Mouse (Mus musculus) effector memory CD4-positive, alpha-beta T cell, adult 7 months (primary cell): ENCODE data around the gene Enox2. TPM values are rescaled to one million over a fixed set of nuclear protein-coding genes. Genes with fewer than 3 reads are reported as not detected.

Experiments
- polyA plus RNA-seq: library from polyadenylated mRNA; unstranded; fragments of 100-300 nt; shearing (Covaris generic); gene quantifications from one replicate; pipeline ENCODE4 v1.2.1, GENCODE M21; 2017

The Enox2 gene
- 6.7 TPM for polyA plus RNA-seq

DNA sequence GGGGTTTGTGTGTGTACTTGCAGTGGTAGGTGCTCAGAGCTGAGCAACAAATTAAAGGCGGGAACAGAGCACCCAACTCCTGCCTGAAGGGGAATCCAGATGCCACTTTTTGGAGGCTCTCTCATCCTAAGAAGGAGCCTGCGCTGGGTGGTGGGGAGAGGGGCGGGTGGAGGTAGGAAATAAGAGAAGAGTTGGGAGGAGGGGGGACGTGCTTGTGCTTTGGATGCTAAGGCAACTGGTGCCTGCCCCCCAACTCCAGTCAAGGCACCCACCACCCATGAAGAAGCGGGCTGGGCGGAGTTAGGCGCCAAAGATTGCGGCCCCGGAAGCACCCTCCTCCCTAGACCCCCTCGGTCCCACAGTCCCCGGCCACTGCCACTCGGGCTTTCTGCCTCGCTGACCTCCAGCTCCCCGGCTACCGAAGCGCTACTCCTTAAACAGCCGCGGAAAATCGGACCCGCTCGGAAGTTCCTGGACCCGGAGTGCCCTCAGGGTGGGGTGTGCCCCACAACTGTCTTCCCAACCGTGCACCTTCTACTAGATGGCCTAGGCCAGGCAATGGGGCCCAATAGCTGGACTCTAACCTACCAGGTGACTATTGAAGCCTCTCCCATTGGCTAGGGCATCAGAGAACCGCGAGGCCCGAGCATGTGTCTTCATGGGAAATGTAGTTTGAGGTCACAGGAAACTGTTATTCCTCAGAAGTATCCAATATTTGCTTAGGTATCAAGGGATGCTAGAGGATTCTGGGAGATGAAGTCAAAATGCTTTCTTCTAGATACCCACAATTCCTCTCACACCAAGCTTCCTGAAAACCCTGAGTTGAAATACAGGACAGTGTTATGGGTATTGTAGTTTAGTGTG is at the start of gene Enox2:
Enox2 (minus strand) TSS at position 560 of the 864 bp plus-strand sequence.

Other genes with a start within 250 kb of the Enox2 start
- not detected for gene Arhgap36, start 175.7 kb upstream of the Enox2 start, polyA plus RNA-seq